Mouse (Mus musculus): ENCODE measurements around the gene Fbxl22.

DNA sequence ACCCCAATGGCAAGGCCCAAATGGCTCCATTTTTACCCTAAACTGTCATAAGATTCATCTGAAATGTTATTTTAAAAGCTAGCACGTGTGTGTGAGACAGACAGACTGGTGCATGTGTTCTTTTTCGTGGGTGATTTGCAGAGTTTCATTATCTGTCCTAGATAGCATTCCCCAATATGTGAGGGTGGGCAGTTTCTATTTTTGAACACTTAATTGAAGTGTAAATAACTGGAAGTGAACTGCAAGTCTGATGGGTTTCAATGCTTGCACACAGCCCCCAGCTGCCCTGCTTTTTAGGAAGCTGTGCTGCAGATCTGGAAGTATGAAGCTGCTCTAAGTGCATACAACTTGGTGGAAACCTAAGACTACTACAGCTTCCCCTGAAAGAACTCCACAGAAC, 722 bp upstream of the Fbxl22 start:
- no peak for TF ChIP-seq CTCF (IDR thresholded peaks at IDR 0.05; ENCODE audit: borderline replicate concordance, insufficient read depth, low read length)
- no peak for TF ChIP-seq POLR2A (IDR thresholded peaks at IDR 0.05; ENCODE audit: low read depth, low read length)

Measured in embryonic fibroblast, embryonic 13.5 days (primary cell).